Mouse (Mus musculus): Measurements from ENCODE around the gene Pik3cd.

DNA sequence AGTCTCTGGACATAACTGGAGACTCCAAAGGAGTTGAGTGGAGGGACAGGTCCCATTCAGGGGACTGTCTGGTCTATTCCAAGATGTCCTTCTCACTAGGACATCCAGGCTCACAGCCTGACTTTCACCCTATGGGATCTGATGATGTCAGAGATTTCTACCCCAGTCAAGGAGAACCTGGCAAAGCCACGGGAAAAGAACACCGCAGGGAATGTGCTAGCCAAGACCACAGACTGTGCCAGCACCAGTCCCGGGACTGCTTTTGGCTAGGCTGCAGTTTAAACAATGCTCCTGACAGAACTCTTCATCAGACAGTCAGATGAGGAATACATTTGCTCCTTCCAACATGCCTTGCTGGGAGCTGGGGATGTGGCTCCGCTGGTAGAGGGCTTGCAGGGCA, 2.4 kb downstream of the Pik3cd start:
- TF ChIP-seq POLR2A (IDR thresholded peaks at IDR 0.05; ENCODE audit: extremely low read depth, insufficient read depth, low read length) (no peak), CTCF (IDR thresholded peaks at IDR 0.05; ENCODE audit: low read depth, low read length) (no peak)
